Mouse (Mus musculus) cerebellum, postnatal 25 days (tissue): ENCODE measurements around the gene Cox19.

Experiments
- DNase-seq, 2 experiments: peaks; one replicate each; pipeline ENCODE4 v3.0.0; 2021; ENCODE audit warnings: mixed read lengths in 2 of 2

Cox19 gene

GRCm38 (mm10) chr5:139363858-139364257, 12.6 kb upstream of the Cox19 start:
- DNase-seq, result peak in 1 of 2 experiments; percentile 65

- no peak for DNase-seq
Observed at GRCm38 (mm10) chr5:139359244-139359643, 8.0 kb upstream of the Cox19 start.

- peak; percentile 63 to 75 for DNase-seq
Observed at GRCm38 (mm10) chr5:139358653-139359052, 7.4 kb upstream of the Cox19 start.

DNA sequence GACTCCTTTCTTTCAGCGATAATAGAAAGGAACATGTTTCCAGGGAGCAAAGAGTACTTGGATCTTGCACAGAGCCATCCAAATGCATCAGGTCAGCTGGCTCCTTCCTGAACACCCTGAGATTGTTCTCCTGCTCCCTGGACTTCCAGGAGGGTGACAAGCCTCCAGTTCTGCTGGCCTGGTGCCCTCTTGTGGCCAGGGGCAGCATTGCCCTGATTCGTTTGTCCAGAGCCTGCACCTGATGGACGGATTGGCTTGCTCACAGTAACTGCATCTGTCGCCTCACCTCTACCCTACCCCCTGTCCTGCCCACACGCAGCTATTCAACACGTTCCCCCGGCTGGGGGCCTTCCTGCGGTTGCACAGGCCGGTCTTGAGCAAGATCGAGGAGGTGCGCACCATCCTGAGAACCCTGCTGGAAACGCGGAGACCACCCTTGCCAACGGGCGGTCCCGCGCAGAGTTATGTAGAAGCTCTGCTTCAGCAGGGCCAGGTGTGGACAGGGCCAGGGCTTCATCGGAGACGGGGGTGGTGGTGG, 4.1 kb upstream of the Cox19 start:
- DNase-seq, result peak; percentile 93 to 96

- no peak for DNase-seq
Observed at GRCm38 (mm10) chr5:139353946-139354345, 2.7 kb upstream of the Cox19 start.

GRCm38 (mm10) chr5:139353496-139353895, 2.3 kb upstream of the Cox19 start:
- no peak for DNase-seq

GRCm38 (mm10) chr5:139352317-139352716, 1.1 kb upstream of the Cox19 start, which contains the start of gene Cyp2w1:
TSS of gene Cyp2w1 (plus strand) at chr5:139352617.
- no peak for DNase-seq

- no peak for DNase-seq
Observed at GRCm38 (mm10) chr5:139351628-139352027, 410 bp upstream of the Cox19 start.

- DNase-seq, result no peak
Observed at GRCm38 (mm10) chr5:139349713-139350112, 1.5 kb downstream of the Cox19 start.

GRCm38 (mm10) chr5:139347225-139347624, 4.0 kb downstream of the Cox19 start:
- no peak for DNase-seq

GRCm38 (mm10) chr5:139345364-139345714, 5.9 kb downstream of the Cox19 start:
- no peak for DNase-seq

GRCm38 (mm10) chr5:139344687-139345363, 6.4 kb downstream of the Cox19 start:
- DNase-seq, result peak; percentile 91 to 96

GRCm38 (mm10) chr5:139344021-139344686, 7.1 kb downstream of the Cox19 start:
- DNase-seq, result peak; percentile 78 to 86

DNA sequence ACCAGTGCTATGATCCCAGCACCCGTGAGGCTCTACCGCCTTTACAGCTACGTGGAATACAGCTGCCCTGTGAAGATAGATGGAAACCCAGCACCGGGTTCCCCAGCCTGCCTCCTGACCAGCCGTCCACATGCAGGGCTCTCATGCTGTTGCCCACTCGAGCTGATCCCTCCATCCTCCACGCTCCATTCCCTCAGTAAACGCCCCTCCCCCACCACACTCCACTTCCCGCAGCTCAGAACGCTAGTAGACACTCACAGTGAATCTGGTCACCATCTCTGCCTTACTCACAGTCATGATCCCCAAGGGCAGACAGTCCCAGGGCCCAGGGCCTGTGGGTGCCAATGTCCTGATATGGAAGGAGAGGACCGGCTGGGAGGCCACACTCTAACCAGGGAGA, 12.3 kb downstream of the Cox19 start:
- peak in 1 of 2 experiments; percentile 59 for DNase-seq

- DNase-seq, result peak; percentile 55 to 71
Observed at GRCm38 (mm10) chr5:139338403-139338802, 12.8 kb downstream of the Cox19 start.

DNA sequence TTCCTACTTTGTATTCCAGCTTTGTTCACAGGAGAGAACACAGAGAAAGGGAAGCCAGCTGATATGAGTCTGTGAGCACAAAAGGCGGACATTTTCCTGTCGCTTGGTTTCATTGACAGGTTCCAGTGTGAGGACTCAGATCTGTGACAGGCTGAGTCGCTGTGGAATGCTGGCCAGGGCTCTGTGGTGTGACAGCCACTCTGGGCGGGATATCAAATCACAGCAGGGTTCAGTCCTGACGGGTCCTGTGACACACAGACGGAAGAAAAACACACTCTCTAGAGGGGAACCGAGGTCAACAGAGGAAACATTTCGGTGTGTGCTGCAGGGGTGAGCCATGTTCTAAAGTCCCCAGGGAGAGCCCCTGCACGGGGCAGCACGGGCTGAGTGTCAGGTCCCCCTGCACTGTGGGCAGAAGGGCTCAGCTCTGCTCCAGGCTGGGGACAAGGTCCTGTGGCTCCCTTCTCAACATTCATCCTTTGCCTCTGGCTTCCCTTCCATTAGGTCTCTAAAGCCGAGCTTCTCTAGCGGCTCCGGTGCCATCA, 13.3 kb downstream of the Cox19 start:
- peak; percentile 92 to 94 for DNase-seq

DNA sequence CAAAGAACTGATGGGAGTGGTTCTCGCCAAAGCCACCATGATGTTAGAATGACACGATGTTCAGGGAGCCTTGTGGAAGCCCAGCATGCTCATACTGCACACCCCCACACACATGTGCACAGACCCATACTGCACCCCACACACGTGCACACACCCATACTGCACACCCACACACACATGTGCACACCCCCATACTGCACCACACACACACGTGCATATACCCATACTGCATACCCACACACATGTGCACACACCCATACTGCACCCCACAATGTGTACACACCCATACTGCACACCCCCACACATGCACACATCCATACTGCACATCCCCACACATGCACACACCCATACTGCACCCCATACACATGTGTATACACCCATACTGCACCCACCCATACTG, 15.6 kb downstream of the Cox19 start:
- no peak for DNase-seq

DNA sequence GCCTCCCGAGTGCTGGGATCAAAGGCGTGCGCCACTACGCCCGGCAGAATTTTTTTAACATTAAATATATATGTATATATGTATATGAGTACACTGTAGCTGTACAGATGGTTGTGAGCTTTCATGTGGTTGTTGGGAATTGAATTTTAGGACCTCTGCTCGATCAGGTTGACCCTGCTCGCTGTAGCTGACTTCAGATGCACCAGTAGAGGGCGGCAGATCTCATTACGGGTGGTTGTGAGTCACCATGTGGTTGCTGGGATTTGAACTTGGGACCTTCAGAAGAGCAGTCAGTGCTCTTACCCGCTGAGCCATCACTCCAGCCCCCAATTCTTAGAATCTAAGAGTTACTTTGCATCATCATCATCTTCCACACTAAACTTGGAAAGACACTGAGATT, 16.8 kb downstream of the Cox19 start:
- peak in 1 of 2 experiments; percentile 24 for DNase-seq

GRCm38 (mm10) chr5:139333301-139334013, 17.8 kb downstream of the Cox19 start:
- DNase-seq, result peak in 1 of 2 experiments; percentile 21

- peak in 1 of 2 experiments; percentile 19 for DNase-seq
Observed at GRCm38 (mm10) chr5:139332590-139333272, 18.5 kb downstream of the Cox19 start.

DNA sequence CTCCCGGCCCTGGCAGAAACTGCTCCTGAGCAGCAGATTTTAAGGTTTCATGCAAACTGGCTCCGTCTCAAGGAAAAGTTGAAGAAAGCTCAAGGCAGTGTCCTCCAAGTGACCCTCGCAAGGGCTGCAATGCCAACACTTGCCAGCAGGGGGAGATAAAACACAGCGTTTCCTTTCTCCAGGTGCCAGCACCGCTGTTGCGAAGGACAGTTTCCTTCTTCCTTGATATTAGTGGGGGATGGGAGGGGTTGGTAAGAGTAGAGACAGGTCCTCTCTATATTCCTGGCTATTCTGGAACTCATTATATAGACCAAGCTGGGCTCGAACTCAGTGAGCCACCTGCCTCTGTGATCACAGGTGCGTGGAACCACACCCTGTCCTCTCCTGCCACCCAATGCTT, 19.5 kb downstream of the Cox19 start:
- DNase-seq, result peak; percentile 88 to 90

- DNase-seq, result no peak
Observed at GRCm38 (mm10) chr5:139330766-139331165, 20.5 kb downstream of the Cox19 start.

DNA sequence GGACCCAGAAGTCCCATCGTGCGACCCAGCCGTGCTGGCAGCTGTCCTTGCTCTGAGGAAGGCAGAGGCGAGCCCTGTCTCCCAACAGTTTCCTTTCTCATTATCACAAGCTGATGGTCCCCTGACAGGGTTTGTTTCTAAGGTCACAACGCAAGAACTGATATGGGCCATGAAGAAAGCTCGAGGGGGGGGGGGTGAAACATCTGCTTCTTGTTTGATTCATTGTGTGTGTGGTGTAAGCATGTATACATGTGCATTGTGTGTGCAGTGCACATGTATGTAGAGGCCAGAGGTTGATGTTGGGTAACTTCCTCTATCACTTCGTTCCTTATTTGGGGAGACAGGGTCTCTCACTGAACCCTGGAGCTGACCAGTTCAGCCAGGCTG, 23.6 kb downstream of the Cox19 start:
- no peak for DNase-seq
